Mouse (Mus musculus) testis, adult 2 months (tissue): ENCODE data around the gene Timm10b.

Experiments
- CTCF ChIP-seq: fragments of 200-500 bp; IDR thresholded peaks from 2 replicates; pipeline ENCODE4 v1.5.1; 2012; ENCODE audit warnings: low read depth, mild to moderate bottlenecking, inconsistent platforms, low read length, moderate library complexity; ENCODE audit not compliant: control insufficient read depth, insufficient read depth, insufficient replicate concordance
- POLR2A ChIP-seq: fragments of 200-500 bp; IDR thresholded peaks from 2 replicates; pipeline ENCODE4 v1.6.1; 2012; ENCODE audit warnings: low read depth, mild to moderate bottlenecking, inconsistent platforms, low read length, moderate library complexity; ENCODE audit not compliant: control insufficient read depth

- TF ChIP-seq POLR2A (peak; percentile 68), CTCF (peak; percentile 50; the same call in 1 of the 2 replicates)
Observed at GRCm38 (mm10) chr7:105650639-105651435, 11.0 kb downstream of the Timm10b start, which contains the start of gene Dnhd1.
